Mouse (Mus musculus) gastrocnemius, postnatal 10 days (tissue): ENCODE results near the gene C1qc. TPM values are rescaled to one million over a fixed set of nuclear protein-coding genes. Genes with fewer than 3 reads are reported as not detected.
A peak's percentile ranks its signal among the peaks of the same experiment; 100 is the strongest.

ENCODE experiments used
- DNase-seq: peaks from one replicate; pipeline ENCODE4 v3.0.0; 2021; ENCODE audit warnings: mixed read lengths
- total RNA-seq, 2 experiments: library from RNA; stranded (reverse); gene quantifications; 2 replicates each; pipeline ENCODE4 v1.2.3; 2021

Gene C1qc
- total RNA-seq, 2 experiments from 2014 or later: 22.7 to 23.9 TPM

GRCm38 (mm10) chr4:136896461-136896860 is 3.6 kb upstream of the C1qc start:
- no peak for DNase-seq

- no peak for DNase-seq
These were observed 3.0 kb upstream of the C1qc start for GRCm38 (mm10) chr4:136895861-136896260.

- DNase-seq: no peak
These were observed 2.0 kb upstream of the C1qc start for GRCm38 (mm10) chr4:136894821-136895220.

GRCm38 (mm10) chr4:136893691-136894543 is 1.1 kb upstream of the C1qc start:
- DNase-seq: no peak

GRCm38 (mm10) chr4:136892371-136892770 is 494 bp downstream of the C1qc start:
- no peak for DNase-seq

- no peak for DNase-seq
These were observed 1.8 kb downstream of the C1qc start for GRCm38 (mm10) chr4:136891115-136891514.

- no peak for DNase-seq
These were observed 2.9 kb downstream of the C1qc start for GRCm38 (mm10) chr4:136889981-136890380.

- DNase-seq: no peak
These were observed 5.2 kb downstream of the C1qc start for GRCm38 (mm10) chr4:136887714-136888113.

GRCm38 (mm10) chr4:136886101-136886500 is 6.8 kb downstream of the C1qc start, which contains the start of gene C1qb:
C1qb (minus strand) TSS chr4:136886187.
- no peak for DNase-seq

GRCm38 (mm10) chr4:136878601-136879000 is 14.3 kb downstream of the C1qc start:
- DNase-seq: no peak

- DNase-seq: no peak
These were observed 14.7 kb downstream of the C1qc start for GRCm38 (mm10) chr4:136878171-136878570.

- peak; percentile 50 for DNase-seq
These were observed 15.9 kb downstream of the C1qc start for GRCm38 (mm10) chr4:136876971-136877370.

- no peak for DNase-seq
These were observed 17.9 kb downstream of the C1qc start for GRCm38 (mm10) chr4:136875012-136875411.

GRCm38 (mm10) chr4:136868371-136868770 is 24.5 kb downstream of the C1qc start:
- DNase-seq: no peak

GRCm38 (mm10) chr4:136867690-136868345 is 25.0 kb downstream of the C1qc start:
- no peak for DNase-seq

- DNase-seq: no peak
These were observed 27.3 kb downstream of the C1qc start for GRCm38 (mm10) chr4:136865531-136865930.

GRCm38 (mm10) chr4:136864751-136865470 is 28.0 kb downstream of the C1qc start:
- DNase-seq: no peak

GRCm38 (mm10) chr4:136863517-136863916 is 29.3 kb downstream of the C1qc start:
- DNase-seq: no peak

GRCm38 (mm10) chr4:136862411-136862810 is 30.5 kb downstream of the C1qc start:
- DNase-seq: no peak

GRCm38 (mm10) chr4:136861806-136862205 is 31.1 kb downstream of the C1qc start:
- DNase-seq: no peak

GRCm38 (mm10) chr4:136860022-136860421 is 32.8 kb downstream of the C1qc start:
- DNase-seq: no peak

- DNase-seq: no peak
These were observed 37.8 kb downstream of the C1qc start for GRCm38 (mm10) chr4:136855081-136855480.

GRCm38 (mm10) chr4:136852989-136853388 is 39.9 kb downstream of the C1qc start:
- DNase-seq: no peak
